Mouse (Mus musculus) layer of hippocampus, postnatal 14 days (tissue): ENCODE measurements around the gene Sinhcaf. TPM values are rescaled to one million over a fixed set of nuclear protein-coding genes. Genes with fewer than 3 reads are reported as not detected.
"Not testable (repeated sequence)": the region's sequence is repeated elsewhere in the genome, so short reads cannot be mapped to it uniquely, and the experiment has no call there.

Source experiments
- DNase-seq, 2 experiments: peaks; one replicate each; pipeline ENCODE4 v3.0.0; 2021 to 2022; ENCODE audit warnings: low spot score in 2 of 2, mixed read lengths in 1 of 2
- total RNA-seq, 2 experiments: library from RNA; stranded (reverse); gene quantifications; 2 replicates each; pipeline ENCODE4 v1.2.3; 2021

The Sinhcaf gene
- total RNA-seq, 2 experiments from 2014 or later, result 5.9 to 9.6 TPM

DNA sequence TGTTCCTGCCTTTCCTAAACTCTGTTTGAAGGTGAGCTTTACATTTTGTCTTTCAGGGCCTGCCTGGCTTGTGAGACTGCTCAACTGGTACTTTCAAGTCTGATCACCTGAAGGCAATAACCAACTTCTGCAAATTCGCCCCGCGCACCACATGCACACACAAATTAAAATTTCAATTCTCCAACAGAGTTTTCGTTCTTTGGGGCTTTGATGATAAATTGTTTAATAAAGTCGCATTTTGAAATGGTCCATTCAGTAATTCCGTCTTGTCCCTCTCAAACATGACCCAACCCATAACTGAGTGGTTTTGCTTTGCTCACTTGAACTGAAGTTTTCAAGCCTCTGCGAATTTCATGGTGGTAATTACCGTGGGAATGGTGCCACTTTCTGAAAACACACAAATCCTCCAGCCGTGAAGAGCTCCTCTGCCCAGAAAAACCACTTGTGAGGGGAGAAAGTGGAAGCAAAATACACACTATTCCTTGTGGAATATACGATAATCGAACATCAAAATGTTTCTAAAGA, 676 bp upstream of the Sinhcaf start:
- no peak for DNase-seq

DNA sequence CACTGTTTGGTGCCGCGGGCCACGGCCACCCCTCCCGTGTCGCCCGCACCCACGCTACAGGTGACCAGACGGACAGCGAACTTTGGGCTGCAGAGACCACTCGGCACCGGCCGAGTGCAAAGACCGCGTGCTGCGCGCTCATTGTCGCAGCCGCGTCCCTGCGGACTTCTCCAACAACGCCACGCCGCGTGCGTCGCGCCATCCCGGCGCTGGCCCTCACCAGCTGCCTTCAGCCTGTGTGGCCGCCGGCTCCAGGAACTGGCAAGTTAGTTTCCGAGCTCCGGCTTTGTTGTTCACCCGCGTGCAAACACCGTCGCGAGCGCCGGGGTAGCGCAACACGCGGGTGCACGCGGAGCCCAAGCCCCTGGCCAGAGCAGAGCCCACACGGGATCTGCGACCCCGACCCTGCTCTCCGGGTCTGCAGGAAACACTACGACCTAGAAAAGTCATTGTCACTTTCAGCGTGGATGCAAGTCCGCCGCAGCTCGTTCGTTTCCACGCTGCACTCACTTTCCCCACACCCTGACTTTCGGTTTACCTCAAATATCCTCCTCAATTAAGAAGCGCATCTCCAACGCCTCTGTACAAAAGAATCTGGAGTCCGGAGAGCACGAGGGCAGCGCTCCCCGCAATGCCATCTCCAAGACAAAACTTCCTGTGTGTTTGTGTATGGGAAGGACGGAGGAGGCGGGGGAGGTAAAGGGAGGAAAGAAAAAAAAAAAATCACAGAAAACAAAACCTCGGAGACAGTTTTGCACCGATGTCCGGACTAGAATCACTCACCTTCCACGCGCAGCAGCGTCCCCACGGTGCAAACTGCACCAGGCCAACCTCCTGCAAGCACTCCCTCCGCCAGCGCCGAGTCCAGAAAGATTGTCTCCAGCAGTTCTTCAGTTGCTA, 508 bp downstream of the Sinhcaf start:
- DNase-seq, result peak; percentile 22 to 26

DNA sequence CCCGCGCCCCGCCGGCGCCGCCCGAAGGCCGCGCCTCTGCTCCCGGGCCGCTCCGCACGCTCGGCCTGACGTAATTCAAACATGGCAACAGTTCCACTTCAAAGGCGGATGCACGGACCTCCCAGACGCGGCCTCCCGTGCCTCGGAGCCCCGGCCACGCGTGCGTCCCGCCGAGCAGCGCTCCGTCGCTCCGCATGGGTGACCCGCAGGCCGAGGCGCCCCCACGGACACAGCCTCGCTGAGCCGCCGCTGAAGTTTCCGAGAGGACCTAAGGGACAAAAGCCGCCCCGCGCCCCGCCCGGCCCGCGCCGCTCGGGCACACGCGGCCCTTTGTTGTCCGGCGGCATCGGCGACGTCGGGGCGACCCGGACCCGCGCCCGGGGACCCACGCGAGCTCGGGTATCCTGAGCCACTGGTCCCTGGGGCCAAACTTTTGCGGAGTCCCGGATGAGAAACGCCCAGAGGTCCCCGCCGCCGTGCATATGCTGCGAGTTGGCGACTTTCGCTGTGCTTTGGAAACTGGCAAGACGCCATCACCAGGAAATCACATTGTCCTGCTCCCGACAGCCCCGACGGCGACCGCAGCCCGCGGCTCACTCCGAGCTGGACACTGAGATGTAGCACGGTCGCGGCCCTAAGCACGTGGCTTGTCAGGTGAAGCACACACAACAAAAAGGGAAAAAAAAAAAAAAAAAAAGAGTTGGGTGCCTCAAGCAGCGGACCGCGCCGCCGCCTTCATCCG, 1.3 kb downstream of the Sinhcaf start:
- DNase-seq, result peak; percentile 24 to 30

DNA sequence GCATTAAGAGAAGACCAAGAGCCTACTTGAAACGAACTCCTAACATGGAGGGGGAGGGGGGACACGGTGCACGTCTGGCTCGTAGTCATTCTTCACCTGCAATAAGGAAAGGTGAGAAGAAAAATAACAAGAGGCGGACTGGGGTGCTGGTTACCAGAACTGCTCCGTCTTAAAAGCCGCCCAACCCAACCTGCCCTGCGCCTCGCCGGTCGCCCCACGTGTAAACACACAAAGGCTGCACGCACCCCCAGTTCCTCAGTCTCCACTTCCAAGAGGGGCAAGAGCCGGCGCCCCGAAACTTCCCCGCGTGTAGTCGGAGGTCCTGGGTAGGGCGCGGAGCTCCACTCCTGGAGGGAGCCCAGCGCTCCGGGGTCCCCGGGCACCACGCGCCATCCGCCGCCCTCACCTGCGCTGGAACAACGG, 1.9 kb downstream of the Sinhcaf start:
- DNase-seq, result no peak

DNA sequence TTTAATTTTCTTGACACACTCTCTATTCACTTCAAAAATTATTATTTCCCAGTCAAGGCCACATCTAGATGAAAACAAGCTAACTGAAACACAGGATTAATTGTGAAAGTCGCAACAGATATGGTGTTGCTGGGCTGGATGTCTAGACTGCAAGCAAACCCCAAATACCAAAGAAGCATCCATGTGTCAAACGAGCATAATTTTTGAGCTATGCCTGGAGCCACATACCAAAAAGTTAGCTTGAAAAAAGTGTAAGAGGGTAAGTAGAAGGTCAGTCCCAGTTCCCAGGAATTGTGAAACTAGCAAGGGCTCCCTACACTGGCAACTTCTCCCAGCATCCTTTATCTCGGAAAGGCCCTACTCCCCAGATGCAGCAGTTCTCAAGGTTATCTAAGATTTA, 2.6 kb downstream of the Sinhcaf start:
- no peak for DNase-seq

DNA sequence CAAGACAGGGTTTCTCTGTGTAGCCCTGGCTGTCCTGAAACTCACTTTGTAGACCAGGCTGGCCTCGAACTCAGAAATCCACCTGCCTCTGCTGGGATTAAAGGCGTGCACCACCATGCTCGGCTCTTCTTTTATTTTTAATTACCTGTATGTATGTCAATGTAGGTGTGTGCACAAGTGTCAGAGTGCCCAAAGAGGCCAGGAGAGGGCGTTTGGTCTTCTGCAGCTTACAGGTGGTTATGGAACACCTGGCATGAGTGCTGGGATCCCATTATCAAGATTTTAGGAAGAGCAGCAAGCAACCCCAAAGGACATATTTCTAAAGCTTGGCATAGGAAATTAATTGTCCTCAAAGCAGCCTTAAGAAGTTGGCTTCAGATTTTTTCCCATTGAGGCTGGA, 3.9 kb downstream of the Sinhcaf start:
- no peak for DNase-seq

DNA sequence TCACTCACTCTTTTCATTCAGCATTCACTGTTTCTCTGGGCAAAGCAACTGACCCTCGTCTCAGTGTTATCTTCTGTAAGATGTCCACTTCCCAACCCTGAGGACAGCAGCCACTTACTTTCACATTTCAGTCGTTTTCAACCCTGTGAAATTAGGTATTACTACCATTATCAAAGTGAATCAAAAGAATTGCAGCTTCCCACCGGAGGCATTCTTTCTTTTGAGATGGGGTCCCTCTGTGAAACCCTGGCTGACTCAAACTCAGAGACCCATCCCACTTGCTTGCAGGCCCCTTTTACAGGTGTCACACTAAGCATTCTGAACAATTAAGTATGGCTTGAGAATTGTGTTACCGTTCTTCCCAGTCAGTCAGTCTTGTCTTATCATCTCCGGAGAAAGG, 4.4 kb downstream of the Sinhcaf start:
- DNase-seq, result no peak

DNA sequence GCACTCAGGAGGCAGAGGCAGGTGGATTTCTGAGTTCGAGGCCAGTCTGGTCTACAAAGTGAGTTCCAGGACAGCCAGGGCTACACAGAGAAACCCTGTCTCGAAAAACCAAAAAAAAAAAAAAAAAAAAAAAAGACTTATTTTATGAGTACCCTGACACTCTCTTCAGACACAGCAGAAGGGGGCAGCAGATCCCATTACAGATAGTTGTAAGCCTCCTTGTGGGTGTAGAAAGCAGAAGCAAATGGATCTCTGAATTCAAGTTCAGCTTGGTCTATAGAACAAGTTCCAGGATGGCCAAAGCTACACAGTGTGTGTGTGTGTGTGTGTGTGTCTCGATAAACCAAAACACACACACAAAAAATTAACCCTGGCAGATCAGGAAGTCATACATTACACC, 5.9 kb downstream of the Sinhcaf start:
- not testable (repeated sequence) for DNase-seq

DNA sequence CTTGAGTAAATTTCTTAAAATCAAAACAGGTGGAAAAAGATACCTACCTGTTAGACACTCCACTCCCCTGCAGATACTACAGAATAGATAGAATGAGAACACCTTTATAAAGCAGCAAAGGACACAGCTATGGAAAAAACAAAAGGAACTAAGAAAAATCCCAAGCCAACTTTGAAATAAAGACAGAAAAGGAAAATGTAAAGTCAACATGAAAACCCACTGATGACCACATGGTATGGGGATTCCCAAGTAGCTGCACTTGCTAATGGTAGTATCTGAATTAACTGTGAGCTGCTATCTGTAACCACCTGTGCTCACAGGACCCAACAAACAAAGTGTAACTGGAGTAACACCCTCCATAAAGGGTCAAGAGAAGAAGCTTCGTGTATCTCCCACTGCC, 8.6 kb downstream of the Sinhcaf start:
- DNase-seq, result no peak

DNA sequence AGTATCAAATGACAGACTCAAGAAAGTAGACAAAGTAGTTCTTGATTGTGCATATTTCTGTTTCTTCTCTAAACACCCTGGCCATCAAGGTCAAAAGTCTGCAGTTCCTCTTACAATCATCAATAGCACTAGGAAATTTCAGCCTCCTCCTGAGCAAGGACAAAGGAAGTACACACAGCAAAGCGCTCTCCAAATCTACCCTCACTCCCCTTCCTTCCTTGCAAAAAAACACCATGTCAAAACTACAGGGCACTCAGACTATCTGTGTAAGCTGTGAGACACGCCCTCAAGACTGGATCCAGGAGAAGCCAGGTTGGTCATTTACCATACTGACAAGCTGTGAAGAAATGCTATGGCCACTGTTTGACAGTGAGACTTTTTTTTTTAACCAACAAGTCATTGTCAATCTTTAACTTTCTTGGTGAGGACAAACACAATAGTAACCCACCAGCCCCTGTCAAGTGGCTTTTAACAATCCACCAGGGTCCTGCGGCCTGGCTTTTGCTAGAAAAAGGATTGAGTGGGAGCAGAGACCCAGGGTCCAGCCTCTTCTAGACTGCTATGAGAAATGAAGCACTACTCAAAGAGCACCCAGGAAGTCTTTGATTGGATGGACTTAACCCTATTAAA, 11.2 kb downstream of the Sinhcaf start:
- no peak for DNase-seq

DNA sequence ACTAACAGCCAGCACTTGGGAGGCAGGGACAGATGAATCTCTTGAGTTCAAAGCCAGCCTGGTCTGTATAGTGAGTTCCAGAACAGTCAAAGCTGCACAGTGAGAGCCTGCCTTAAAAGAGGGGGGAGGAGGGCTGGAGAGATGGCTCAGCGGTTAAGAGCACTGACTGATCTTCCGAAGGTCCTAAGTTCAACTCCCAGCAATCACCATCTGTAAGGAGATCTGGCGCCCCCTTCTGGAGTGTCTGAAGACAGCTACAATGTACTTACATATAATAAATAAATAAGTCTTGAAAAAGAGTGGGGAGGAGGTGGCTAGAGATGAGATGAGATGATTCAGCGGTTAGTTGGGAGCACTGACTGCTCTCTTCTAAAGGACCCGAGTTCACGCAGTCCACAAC, 15.0 kb downstream of the Sinhcaf start:
- DNase-seq, result no peak

DNA sequence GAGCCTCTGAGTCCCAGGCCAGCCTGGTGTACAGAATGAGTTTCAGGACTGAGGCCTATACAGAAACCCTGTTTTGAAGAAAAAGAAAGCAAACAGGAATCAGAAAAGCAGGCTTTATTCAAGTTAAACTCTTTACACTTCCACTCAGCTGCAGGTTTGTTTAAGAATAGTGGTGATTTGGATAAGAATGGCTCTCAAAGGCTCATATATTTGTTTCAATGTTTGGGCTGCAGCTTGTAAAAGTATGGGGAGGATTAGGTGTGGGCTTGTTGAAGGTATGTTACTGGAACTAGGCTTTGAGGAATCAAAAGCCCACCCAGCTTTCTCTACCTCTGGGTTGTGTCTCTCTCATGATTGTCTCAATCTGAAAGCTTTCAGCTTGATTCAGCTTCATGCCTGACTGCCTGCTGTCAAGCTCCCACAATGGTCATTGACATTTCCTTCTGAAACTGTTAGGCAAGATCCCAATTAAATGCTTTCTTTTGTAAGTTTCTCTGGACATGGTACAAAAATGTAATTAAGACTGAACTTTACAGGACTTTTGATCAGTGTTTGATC, 27.3 kb downstream of the Sinhcaf start:
- DNase-seq, result no peak

DNA sequence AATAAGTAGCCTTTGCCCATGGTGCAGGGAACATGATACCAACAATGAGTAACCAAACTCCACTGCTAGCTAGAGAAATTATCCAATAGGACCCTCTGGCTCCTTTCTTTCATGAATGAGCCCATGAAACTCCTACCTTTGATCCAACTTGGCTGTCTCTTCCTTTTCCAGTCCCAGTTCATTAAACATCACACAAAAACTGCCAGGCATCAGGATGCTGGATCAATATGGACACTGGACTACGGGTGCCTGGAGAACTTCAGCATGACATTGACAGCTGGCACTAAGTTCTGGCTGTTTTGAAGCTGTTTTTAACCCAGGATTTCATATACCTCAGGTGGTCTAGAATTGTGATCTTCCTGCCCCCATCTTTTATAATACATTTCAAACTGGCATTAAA, 28.6 kb downstream of the Sinhcaf start:
- no peak for DNase-seq

DNA sequence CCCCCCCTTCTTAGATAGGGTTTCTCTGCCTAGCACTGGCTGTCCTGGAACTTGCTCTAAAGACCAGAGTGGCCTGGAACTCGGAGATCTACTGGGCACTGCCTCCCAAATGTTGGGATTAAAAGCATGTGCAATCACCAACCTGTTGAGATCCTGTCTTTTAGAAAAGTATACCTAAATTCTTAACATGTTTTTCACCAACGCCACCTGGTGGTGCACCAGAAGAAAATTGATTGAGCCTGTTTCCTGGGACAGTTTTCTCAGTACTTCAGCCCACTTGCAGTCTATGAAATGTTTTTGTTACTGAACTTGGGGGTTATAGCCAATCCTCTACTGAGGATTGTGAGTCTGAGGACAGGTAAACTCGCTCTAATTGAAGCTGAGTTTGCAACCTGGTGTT, 29.4 kb downstream of the Sinhcaf start:
- no peak for DNase-seq

DNA sequence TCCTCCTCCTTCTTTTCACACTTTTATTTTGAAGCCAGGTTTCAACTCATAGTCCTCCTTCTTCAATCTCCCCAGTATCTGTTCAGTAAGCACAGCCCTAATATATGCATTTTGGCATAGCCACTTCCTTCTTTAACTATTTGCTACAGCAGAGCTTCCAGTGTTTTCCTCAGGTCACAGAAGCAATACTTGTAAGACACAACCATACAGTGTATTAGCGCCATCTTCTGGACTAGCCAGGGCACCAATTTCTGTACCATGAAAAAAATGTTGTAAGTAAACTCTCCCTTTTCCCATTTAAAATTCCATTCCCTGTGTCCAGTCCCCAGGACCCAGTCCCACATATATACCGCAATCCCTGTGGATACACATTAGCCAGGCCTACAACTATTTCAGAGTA, 32.3 kb downstream of the Sinhcaf start:
- DNase-seq, result peak; percentile 42 to 63

DNA sequence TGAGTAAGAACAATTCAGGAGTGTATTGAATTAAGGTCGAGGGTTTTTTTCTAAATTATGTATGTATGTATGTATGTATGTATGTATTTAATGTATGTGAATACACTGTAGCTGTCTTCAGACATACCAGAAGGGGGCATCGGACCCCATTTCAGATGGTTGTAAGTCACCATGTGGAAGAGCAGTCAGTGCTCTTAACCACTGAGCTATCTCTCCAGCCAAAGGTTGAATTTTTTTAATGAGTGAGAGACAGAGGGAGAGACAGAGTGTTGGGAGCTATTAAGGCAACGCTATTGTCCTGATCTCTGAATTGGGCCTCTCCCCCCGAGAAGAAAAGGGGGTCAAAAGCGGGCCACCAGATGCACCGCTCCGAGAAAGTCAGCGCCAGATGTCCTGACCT, 34.4 kb downstream of the Sinhcaf start:
- not testable (repeated sequence) for DNase-seq

DNA sequence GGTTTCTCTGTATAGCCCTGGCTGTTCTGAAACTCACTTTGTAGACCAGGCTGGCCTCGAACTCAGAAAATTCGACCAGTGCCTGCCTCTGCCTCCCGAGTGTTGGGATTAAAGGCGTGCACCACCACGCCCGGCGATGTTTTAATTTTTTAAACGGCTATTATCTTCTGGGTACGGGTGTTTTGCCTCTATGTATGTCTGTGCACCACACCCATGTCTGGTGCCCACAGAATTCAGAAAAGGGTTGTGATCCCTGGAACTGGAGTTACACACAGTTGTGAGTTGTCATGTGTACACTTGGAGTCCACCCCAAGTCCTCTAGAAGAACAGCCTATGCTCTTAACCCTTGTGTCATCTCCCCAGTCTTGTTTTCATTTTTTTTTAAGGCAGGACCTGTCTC, 39.3 kb downstream of the Sinhcaf start:
- no peak for DNase-seq

DNA sequence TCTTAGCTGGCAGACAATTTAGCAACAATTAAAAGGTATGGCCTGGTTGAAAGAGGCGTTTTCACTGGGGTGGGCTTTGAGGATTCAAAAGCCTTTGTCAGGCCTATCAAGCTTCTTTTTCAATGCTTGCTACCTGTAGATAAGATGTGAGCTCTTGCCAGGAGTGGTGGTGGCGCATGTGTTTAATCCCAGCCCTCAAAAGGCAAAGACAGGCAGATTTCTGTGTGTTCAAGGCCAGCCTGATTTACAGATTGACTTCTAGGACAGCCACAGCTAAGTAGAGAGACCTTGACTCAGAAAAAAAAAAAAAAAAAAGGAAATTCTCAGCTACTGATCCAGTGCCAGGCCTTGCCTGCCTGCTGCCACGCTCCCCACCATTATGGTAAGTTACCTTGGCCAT, 43.5 kb downstream of the Sinhcaf start:
- DNase-seq, result no peak

DNA sequence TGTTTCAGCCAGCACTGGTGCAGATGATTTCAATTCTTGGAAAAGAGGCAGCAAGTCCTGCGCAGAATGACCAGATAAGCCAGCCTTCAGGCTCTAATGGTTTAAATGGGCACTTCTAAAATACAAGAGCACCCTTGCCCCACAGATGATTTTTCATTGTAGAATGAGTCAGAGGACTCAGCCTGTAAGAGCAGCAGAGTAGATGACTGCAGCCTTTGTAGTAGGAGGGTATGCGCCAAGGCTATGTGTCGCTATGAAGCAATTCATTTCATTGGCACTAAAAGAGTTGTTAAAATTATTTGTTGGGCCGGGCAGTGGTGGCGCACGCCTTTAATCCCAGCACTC, 49.8 kb downstream of the Sinhcaf start:
- DNase-seq, result no peak

DNA sequence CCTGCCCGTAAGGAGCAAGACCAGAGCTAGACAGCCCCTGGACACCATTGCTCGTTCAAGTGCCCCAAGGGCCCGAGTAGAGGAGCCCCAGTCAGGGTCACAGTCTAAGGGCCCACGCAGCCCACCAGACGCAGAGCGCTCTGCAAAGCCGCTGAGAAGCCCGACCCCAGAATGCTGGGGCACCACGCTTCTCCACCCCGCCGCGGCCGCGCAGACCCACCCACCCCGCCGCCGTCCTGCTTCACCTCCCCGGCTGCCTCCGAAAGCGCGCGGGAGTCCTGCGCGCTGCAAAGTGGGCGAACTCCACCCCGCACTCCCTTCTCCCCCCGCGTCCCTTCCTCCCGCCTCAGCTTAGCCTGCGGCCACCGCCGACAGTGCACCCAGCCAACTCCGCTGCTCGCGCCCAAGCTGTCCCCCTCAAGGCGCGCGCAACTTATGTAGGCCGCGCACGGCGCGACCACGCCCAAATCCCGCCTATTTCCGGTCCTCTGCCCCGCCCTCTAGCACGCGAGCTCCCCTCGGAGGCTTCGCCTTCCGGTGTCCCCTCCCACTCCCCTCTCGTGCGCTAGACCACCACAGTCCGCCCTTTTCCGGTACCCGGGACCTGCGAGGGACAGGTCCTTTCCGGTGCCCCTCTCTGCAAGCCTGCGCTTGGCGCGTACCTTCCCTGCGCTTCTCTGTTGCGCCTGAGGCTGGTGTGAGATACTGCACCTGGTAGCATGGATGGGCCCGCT, 50.3 kb downstream of the Sinhcaf start, which contains the start of gene Caprin2:
Gene Caprin2 (minus strand): TSS at position 465 of the 734 bp plus-strand sequence.
- DNase-seq, result peak; percentile 90 to 92
